Mouse (Mus musculus) heart, postnatal 0 days (tissue): Measurements from ENCODE around the gene Reep3. TPM values are rescaled to one million over a fixed set of nuclear protein-coding genes. Genes with fewer than 3 reads are reported as not detected.

Experiments
- ATAC-seq: fragments of 200-750 bp; cut with Nextera tagmentation; 2 replicates; pipeline ENCODE4 v1.8.0; 2017; ENCODE audit warnings: low read depth, moderate number of reproducible peaks, moderate library complexity; ENCODE audit not compliant: insufficient read depth
- DNase-seq: peaks from one replicate; pipeline ENCODE4 v3.0.0-alpha.2; 2016; ENCODE audit warnings: low spot score
- H3K27ac ChIP-seq: fragments of 300-500 bp; sonication (generic); 2 replicates; pipeline ENCODE4 v1.5.1; 2014; ENCODE audit warnings: low read depth, mild to moderate bottlenecking
- H3K27me3 ChIP-seq: fragments of 300-500 bp; sonication (generic); 2 replicates; pipeline ENCODE4 v1.6.1; 2014; ENCODE audit warnings: low read length, mixed read lengths; ENCODE audit not compliant: control insufficient read depth, insufficient read depth
- H3K36me3 ChIP-seq: fragments of 300-500 bp; sonication (generic); replicated peaks from 2 replicates; pipeline ENCODE4 v1.6.1; 2014; ENCODE audit warnings: low read length, mixed read lengths; ENCODE audit not compliant: control insufficient read depth, insufficient read depth
- H3K4me1 ChIP-seq: fragments of 300-500 bp; sonication (generic); 2 replicates; pipeline ENCODE4 v1.6.1; 2014; ENCODE audit warnings: antibody characterized with exemption; ENCODE audit not compliant: control insufficient read depth, insufficient read depth
- H3K4me2 ChIP-seq: fragments of 300-500 bp; sonication (generic); 2 replicates; pipeline ENCODE4 v1.6.1; 2014; ENCODE audit warnings: low read depth, mild to moderate bottlenecking, low read length, moderate library complexity
- H3K4me3 ChIP-seq: fragments of 300-500 bp; sonication (generic); 2 replicates; pipeline ENCODE4 v1.5.1; 2014; ENCODE audit warnings: low read depth, low read length
- H3K9ac ChIP-seq: fragments of 300-500 bp; sonication (generic); replicated peaks from 2 replicates; pipeline ENCODE4 v1.6.1; 2014; ENCODE audit warnings: low read depth, low read length, mixed read lengths
- H3K9me3 ChIP-seq: fragments of 300-500 bp; sonication (generic); replicated peaks from 2 replicates; pipeline ENCODE4 v1.6.1; 2016; ENCODE audit warnings: low read length; ENCODE audit not compliant: control insufficient read depth
- CTCF ChIP-seq: IDR thresholded peaks from 2 replicates; pipeline ENCODE4 v1.5.1; 2016; ENCODE audit warnings: antibody characterized with exemption, control low read depth, low read depth
- EP300 ChIP-seq: IDR thresholded peaks from 2 replicates; pipeline ENCODE4 v1.6.1; 2016; ENCODE audit warnings: antibody characterized with exemption, low read depth
- WGBS: fragments of 180-500 bp; shearing (Covaris S2); extraction: QIAGEN DNeasy Blood & Tissue Kit; methylation state at CpG from one replicate; pipeline ENCODE4 v1.1.7; 2014; 5-methylcytosine and 5-hydroxymethylcytosine counted together
- polyA plus RNA-seq: library from polyadenylated mRNA; unstranded; fragments of >200 nt; fragmentation: Nextera tagmentation; extraction: Ambion mirVana; gene quantifications from 2 replicates; pipeline ENCODE4 v1.2.1, GENCODE M21; 2015
- total RNA-seq: library from RNA; depleted of rRNA; stranded (reverse); fragments of >200 nt; gene quantifications from 2 replicates; pipeline ENCODE4 v1.2.3, GENCODE M21; 2014; ENCODE audit warnings: low replicate concordance

Gene Reep3
- total and polyA plus RNA-seq, 2 experiments from 2014 or later, result 26.6 to 26.8 TPM

DNA sequence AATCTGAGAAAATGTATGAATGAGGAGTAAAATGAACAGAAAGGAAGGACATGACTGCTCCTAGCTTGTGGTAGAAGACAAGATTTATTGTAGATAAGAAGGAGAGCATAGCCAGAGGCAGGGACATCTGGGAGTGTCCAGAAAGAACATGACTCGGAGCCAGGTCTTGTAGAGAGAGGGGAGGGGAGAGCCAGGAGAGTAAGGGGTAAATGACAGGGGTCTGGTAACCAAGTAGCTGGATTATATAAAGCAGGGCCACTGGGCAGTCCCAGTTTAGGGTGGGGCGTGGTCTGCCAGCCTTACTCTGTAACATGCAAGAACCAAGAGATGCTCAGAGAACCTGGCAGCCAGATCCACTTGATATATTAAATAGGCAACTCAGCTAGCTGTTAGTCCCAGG is 123.5 kb downstream of the Reep3 start:
- DNase-seq, result no peak
- H3K9ac ChIP-seq, result no peak overlapping the region

DNA sequence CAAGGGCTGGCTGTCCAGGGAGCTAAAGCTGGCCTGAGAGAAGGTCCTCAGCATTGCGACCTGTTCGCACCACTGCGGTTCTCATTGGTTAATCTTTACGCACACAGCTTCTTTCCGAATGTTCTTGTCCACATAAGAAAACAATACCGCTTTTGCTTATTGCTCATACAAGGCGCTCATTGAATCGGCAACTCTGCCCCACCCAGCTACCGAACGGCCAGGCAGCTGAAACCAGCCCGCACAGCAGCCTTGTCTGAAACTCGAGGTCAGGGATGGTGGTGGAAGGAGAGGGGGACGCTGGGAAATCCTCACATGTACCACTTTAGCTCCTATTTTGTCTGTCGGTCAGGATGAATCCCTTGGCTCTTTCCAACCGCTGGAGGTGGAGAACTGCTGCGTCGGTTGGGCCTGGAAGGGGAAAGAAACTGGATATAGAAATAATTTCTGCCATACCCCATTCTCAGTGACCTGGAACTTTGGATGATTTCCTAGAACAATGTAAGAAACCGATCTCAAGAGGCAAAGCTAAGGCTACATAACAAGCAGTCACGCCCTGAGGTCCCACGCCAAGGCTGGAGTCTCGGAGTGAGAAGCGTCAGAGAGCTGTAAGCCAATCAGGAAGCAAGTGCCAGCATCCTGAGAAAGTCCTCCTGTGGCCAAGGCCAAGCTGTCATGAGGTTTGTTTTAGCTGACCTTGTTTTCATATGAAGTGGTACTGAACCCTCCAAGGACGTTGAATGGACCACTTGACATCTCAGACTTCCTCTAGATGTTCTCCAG is 126.2 kb downstream of the Reep3 start:
- ATAC-seq (no peak), DNase-seq (no peak)
- Histone ChIP-seq H3K27ac (no peak overlapping the region), H3K4me1 (0 out of 2 replicates have a peak, but pooled peaks cover 5% of the 10 kb centered on the region), H3K4me3 (no peak overlapping the region), H3K9me3 (0 out of 2 replicates have a peak, but pooled peaks cover 5% of the 10 kb centered on the region), H3K36me3 (no peaks in the 10 kb centered on the region), H3K9ac (no peak overlapping the region), H3K27me3 (no peaks in the 10 kb centered on the region), H3K4me2 (no peak overlapping the region)
- TF ChIP-seq EP300, result no peak
- TF ChIP-seq CTCF, result no peak
- WGBS, result 89% methylated on average over 23 of the region's 23 CpGs

More for the DNA sequence above, 123.5 kb downstream of the Reep3 start:
- 58% methylated on average over 2 of the region's 2 CpGs for WGBS
- H3K9me3 ChIP-seq, result no peaks in the 10 kb centered on the region
- no peaks in the 10 kb centered on the region for H3K36me3 ChIP-seq
- TF ChIP-seq CTCF, result no peak
- no peak for TF ChIP-seq EP300
- H3K4me3 ChIP-seq, result no peak overlapping the region
- ATAC-seq, result no peak
- H3K4me2 ChIP-seq, result no peak overlapping the region
- no peak overlapping the region for H3K27ac ChIP-seq
- H3K27me3 ChIP-seq, result no peaks in the 10 kb centered on the region
- 0 out of 2 replicates have a peak, but pooled peaks cover 5% of the 10 kb centered on the region for H3K4me1 ChIP-seq

- Histone ChIP-seq H3K9me3 (0 out of 2 replicates have a peak, but pooled peaks cover 5% of the 10 kb centered on the region), H3K27ac (no peak overlapping the region), H3K4me1 (no peaks in the 10 kb centered on the region), H3K27me3 (no peaks in the 10 kb centered on the region), H3K9ac (no peak overlapping the region), H3K4me2 (no peak overlapping the region), H3K36me3 (no peaks in the 10 kb centered on the region), H3K4me3 (no peak overlapping the region)
- TF ChIP-seq EP300, result no peak
- no peak for TF ChIP-seq CTCF
- ATAC-seq (no peak), DNase-seq (no peak)
- WGBS, result 54% methylated on average over 2 of the region's 2 CpGs
Observed at GRCm38 (mm10) chr10:66969581-66969980, 127.2 kb downstream of the Reep3 start.

DNA sequence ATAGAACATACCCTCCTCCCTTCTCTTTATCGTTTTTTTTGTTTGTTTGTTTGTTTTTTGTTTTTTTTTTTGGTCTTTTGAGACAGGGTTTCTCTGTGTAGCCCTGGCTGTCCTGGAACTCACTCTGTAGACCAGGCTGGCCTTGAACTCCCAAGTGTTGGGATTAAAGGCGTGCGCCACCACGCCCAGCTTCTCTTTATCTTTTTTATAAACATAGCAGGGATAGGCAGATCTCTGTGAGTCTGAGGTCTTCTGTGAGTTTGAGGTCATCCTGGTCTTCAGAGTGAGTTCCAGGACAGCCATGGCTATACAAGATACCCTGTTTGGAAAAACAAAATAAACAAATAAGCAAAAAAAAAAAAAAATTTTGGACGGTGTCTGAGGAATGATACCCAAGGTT is 127.7 kb downstream of the Reep3 start:
- 80% methylated on average over 5 of the region's 5 CpGs for WGBS
- TF ChIP-seq EP300 (no peak), CTCF (no peak)
- Histone ChIP-seq H3K4me1 (no peaks in the 10 kb centered on the region), H3K27ac (no peak overlapping the region), H3K27me3 (no peaks in the 10 kb centered on the region), H3K4me2 (no peak overlapping the region), H3K9me3 (0 out of 2 replicates have a peak, but pooled peaks cover 5% of the 10 kb centered on the region), H3K9ac (no peak overlapping the region), H3K4me3 (no peak overlapping the region), H3K36me3 (no peaks in the 10 kb centered on the region)
- ATAC-seq (no peak), DNase-seq (no peak)

GRCm38 (mm10) chr10:66968541-66968940 is 128.2 kb downstream of the Reep3 start:
- WGBS, result 54% methylated on average over 4 of the region's 4 CpGs
- Histone ChIP-seq H3K4me3 (no peak overlapping the region), H3K4me1 (no peaks in the 10 kb centered on the region), H3K27ac (no peak overlapping the region), H3K9me3 (0 out of 2 replicates have a peak, but pooled peaks cover 5% of the 10 kb centered on the region), H3K36me3 (no peaks in the 10 kb centered on the region), H3K27me3 (no peaks in the 10 kb centered on the region), H3K9ac (no peak overlapping the region), H3K4me2 (no peak overlapping the region)
- no peak for TF ChIP-seq CTCF
- no peak for TF ChIP-seq EP300
- no peak for DNase-seq
- ATAC-seq, result no peak
